Mouse (Mus musculus): ENCODE measurements around the gene Glipr1l2.

GRCm38 (mm10) chr10:112132194-112132593 lies 49.0 kb downstream of the Glipr1l2 start:
- TF ChIP-seq POLR2A (IDR thresholded peaks at IDR 0.05; ENCODE audit: insufficient read depth, low read depth, low read length), result no peak
- no peak for TF ChIP-seq CTCF (IDR thresholded peaks at IDR 0.05; ENCODE audit: insufficient read depth, low read depth, low read length)

Data from olfactory bulb, adult 2 months (tissue).